Mouse (Mus musculus): ENCODE measurements at regions not wholly inside any gene's neighbourhood (a gene's known extent, or its start where the extent isn't known, plus 50 kb on each side); places are given as distances from the start of the nearest gene placed in this dataset.

GRCm38 (mm10) chr5:111626273-111626798, 107.4 kb upstream of the Gm26897 start:
- peaks cover 6% of the 10 kb centered on the region for H3K4me1 ChIP-seq (ENCODE audit: control insufficient read depth, insufficient read depth, low read length)
- H3K36me3 ChIP-seq (replicated peaks; ENCODE audit: control insufficient read depth, insufficient read depth, low read depth, low read length): no peaks in the 10 kb centered on the region
- no peaks in the 10 kb centered on the region for H3K9me3 ChIP-seq (replicated peaks; ENCODE audit: control insufficient read depth, low read length)
- H3K4me3 ChIP-seq (ENCODE audit: low read depth, low read length): no peak overlapping the region
- DNase-seq (ENCODE audit: low spot score) (no peak), ATAC-seq (replicated peaks; ENCODE audit: insufficient number of reproducible peaks, low FRiP score, low TSS enrichment, low read depth) (no peak)
- H3K27ac ChIP-seq (replicated peaks; ENCODE audit: low read depth, low read length): no peak overlapping the region
- H3K9ac ChIP-seq (replicated peaks; ENCODE audit: low read length): no peak overlapping the region
- 22% methylated on average over 6 of the region's 6 CpGs for WGBS
- H3K27me3 ChIP-seq (ENCODE audit: control insufficient read depth, insufficient read depth, low read length): no peaks in the 10 kb centered on the region
- H3K4me2 ChIP-seq (ENCODE audit: low read depth, low read length): no peak overlapping the region

- H3K9ac ChIP-seq (replicated peaks; ENCODE audit: low read length): no peak overlapping the region; the same call in 1 of the 2 replicates
- peak; percentile 22; the same call in 1 of the 2 replicates for ATAC-seq (replicated peaks; ENCODE audit: insufficient number of reproducible peaks, low FRiP score, low TSS enrichment, low read depth)
- H3K9me3 ChIP-seq (replicated peaks; ENCODE audit: control insufficient read depth, low read length): no peaks in the 10 kb centered on the region
- no peak for DNase-seq (ENCODE audit: low spot score)
- no peak overlapping the region for H3K4me2 ChIP-seq (ENCODE audit: low read depth, low read length)
- no peak overlapping the region for H3K4me3 ChIP-seq (ENCODE audit: low read depth, low read length)
- WGBS: 96% methylated on average over 3 of the region's 3 CpGs
- peaks cover 12% of the 10 kb centered on the region for H3K4me1 ChIP-seq (ENCODE audit: control insufficient read depth, insufficient read depth, low read length)
- no peak overlapping the region for H3K27ac ChIP-seq (replicated peaks; ENCODE audit: low read depth, low read length)
- H3K36me3 ChIP-seq (replicated peaks; ENCODE audit: control insufficient read depth, insufficient read depth, low read depth, low read length): no peaks in the 10 kb centered on the region
- no peaks in the 10 kb centered on the region for H3K27me3 ChIP-seq (ENCODE audit: control insufficient read depth, insufficient read depth, low read length)
Observed at GRCm38 (mm10) chr5:111630313-111630844, 103.3 kb upstream of the Gm26897 start.

- H3K9me3 ChIP-seq (replicated peaks; ENCODE audit: control insufficient read depth, low read length): no peaks in the 10 kb centered on the region
- peak; percentile 88 for DNase-seq (ENCODE audit: low spot score)
- peaks cover 12% of the 10 kb centered on the region for H3K4me1 ChIP-seq (ENCODE audit: control insufficient read depth, insufficient read depth, low read length)
- peak overlapping the region; percentile 83 for H3K27ac ChIP-seq (replicated peaks; ENCODE audit: low read depth, low read length)
- 4% methylated on average over 18 of the region's 18 CpGs for WGBS
- peak; percentile 55 for ATAC-seq (replicated peaks; ENCODE audit: insufficient number of reproducible peaks, low FRiP score, low TSS enrichment, low read depth)
- no peaks in the 10 kb centered on the region for H3K36me3 ChIP-seq (replicated peaks; ENCODE audit: control insufficient read depth, insufficient read depth, low read depth, low read length)
- H3K9ac ChIP-seq (replicated peaks; ENCODE audit: low read length): peak overlapping the region; percentile 30
- H3K4me2 ChIP-seq (ENCODE audit: low read depth, low read length): no peak overlapping the region
- H3K4me3 ChIP-seq (ENCODE audit: low read depth, low read length): no peak overlapping the region
- H3K27me3 ChIP-seq (ENCODE audit: control insufficient read depth, insufficient read depth, low read length): no peaks in the 10 kb centered on the region
Observed at GRCm38 (mm10) chr5:111631572-111632161, 102.1 kb upstream of the Gm26897 start.

GRCm38 (mm10) chr5:111635092-111635491, 98.6 kb upstream of the Gm26897 start:
- H3K27ac ChIP-seq (replicated peaks; ENCODE audit: low read depth, low read length): no peak overlapping the region
- H3K4me3 ChIP-seq (ENCODE audit: low read depth, low read length): no peak overlapping the region
- no peak overlapping the region for H3K4me2 ChIP-seq (ENCODE audit: low read depth, low read length)
- no peak overlapping the region for H3K9ac ChIP-seq (replicated peaks; ENCODE audit: low read length)
- H3K9me3 ChIP-seq (replicated peaks; ENCODE audit: control insufficient read depth, low read length): no peaks in the 10 kb centered on the region
- H3K27me3 ChIP-seq (ENCODE audit: control insufficient read depth, insufficient read depth, low read length): no peaks in the 10 kb centered on the region
- H3K36me3 ChIP-seq (replicated peaks; ENCODE audit: control insufficient read depth, insufficient read depth, low read depth, low read length): no peaks in the 10 kb centered on the region
- ATAC-seq (replicated peaks; ENCODE audit: insufficient number of reproducible peaks, low FRiP score, low TSS enrichment, low read depth) (no peak), DNase-seq (ENCODE audit: low spot score) (no peak)
- peaks cover 12% of the 10 kb centered on the region for H3K4me1 ChIP-seq (ENCODE audit: control insufficient read depth, insufficient read depth, low read length)
- WGBS: 81% methylated on average over 5 of the region's 5 CpGs

- Histone ChIP-seq H3K9me3 (replicated peaks; ENCODE audit: control insufficient read depth, low read length) (no peaks in the 10 kb centered on the region), H3K4me2 (ENCODE audit: low read depth, low read length) (no peak overlapping the region), H3K9ac (replicated peaks; ENCODE audit: low read length) (no peak overlapping the region), H3K4me1 (ENCODE audit: control insufficient read depth, insufficient read depth, low read length) (peaks cover 2% of the 10 kb centered on the region; the same call in 1 of the 2 replicates), H3K27me3 (ENCODE audit: control insufficient read depth, insufficient read depth, low read length) (no peaks in the 10 kb centered on the region), H3K36me3 (replicated peaks; ENCODE audit: control insufficient read depth, insufficient read depth, low read depth, low read length) (no peaks in the 10 kb centered on the region), H3K4me3 (ENCODE audit: low read depth, low read length) (no peak overlapping the region), H3K27ac (replicated peaks; ENCODE audit: low read depth, low read length) (no peak overlapping the region)
- no peak for ATAC-seq (replicated peaks; ENCODE audit: insufficient number of reproducible peaks, low FRiP score, low TSS enrichment, low read depth)
- DNase-seq (ENCODE audit: low spot score): no peak
- 67% methylated on average over 4 of the region's 4 CpGs for WGBS
Observed at GRCm38 (mm10) chr5:111636969-111637368, 96.8 kb upstream of the Gm26897 start.

GRCm38 (mm10) chr5:111638306-111638705, 95.4 kb upstream of the Gm26897 start:
- DNase-seq (ENCODE audit: low spot score) (no peak), ATAC-seq (replicated peaks; ENCODE audit: insufficient number of reproducible peaks, low FRiP score, low TSS enrichment, low read depth) (no peak)
- no peaks in the 10 kb centered on the region for H3K9me3 ChIP-seq (replicated peaks; ENCODE audit: control insufficient read depth, low read length)
- H3K4me2 ChIP-seq (ENCODE audit: low read depth, low read length): no peak overlapping the region
- H3K27ac ChIP-seq (replicated peaks; ENCODE audit: low read depth, low read length): no peak overlapping the region
- H3K4me1 ChIP-seq (ENCODE audit: control insufficient read depth, insufficient read depth, low read length): no peaks in the 10 kb centered on the region
- no peaks in the 10 kb centered on the region for H3K36me3 ChIP-seq (replicated peaks; ENCODE audit: control insufficient read depth, insufficient read depth, low read depth, low read length)
- no peak overlapping the region for H3K9ac ChIP-seq (replicated peaks; ENCODE audit: low read length)
- WGBS: 55% methylated on average over 7 of the region's 7 CpGs
- H3K4me3 ChIP-seq (ENCODE audit: low read depth, low read length): no peak overlapping the region
- H3K27me3 ChIP-seq (ENCODE audit: control insufficient read depth, insufficient read depth, low read length): no peaks in the 10 kb centered on the region

- H3K9ac ChIP-seq (replicated peaks; ENCODE audit: low read length): peak overlapping the region; percentile 54
- no peaks in the 10 kb centered on the region for H3K4me1 ChIP-seq (ENCODE audit: control insufficient read depth, insufficient read depth, low read length)
- H3K4me3 ChIP-seq (ENCODE audit: low read depth, low read length): 0 out of 2 replicates have a peak overlapping the region, but pooled peaks have one; percentile 5
- H3K27me3 ChIP-seq (ENCODE audit: control insufficient read depth, insufficient read depth, low read length): no peaks in the 10 kb centered on the region
- no peak for DNase-seq (ENCODE audit: low spot score)
- no peak for ATAC-seq (replicated peaks; ENCODE audit: insufficient number of reproducible peaks, low FRiP score, low TSS enrichment, low read depth)
- no peaks in the 10 kb centered on the region for H3K36me3 ChIP-seq (replicated peaks; ENCODE audit: control insufficient read depth, insufficient read depth, low read depth, low read length)
- H3K4me2 ChIP-seq (ENCODE audit: low read depth, low read length): peak overlapping the region; percentile 38
- H3K27ac ChIP-seq (replicated peaks; ENCODE audit: low read depth, low read length): no peak overlapping the region
- H3K9me3 ChIP-seq (replicated peaks; ENCODE audit: control insufficient read depth, low read length): no peaks in the 10 kb centered on the region
- 11% methylated on average over 29 of the region's 29 CpGs for WGBS
Observed at GRCm38 (mm10) chr5:111639476-111640287, 94.0 kb upstream of the Gm26897 start.

GRCm38 (mm10) chr5:111640976-111641375, 92.7 kb upstream of the Gm26897 start:
- WGBS: 39% methylated on average over 7 of the region's 7 CpGs
- H3K9ac ChIP-seq (replicated peaks; ENCODE audit: low read length): no peak overlapping the region
- no peak overlapping the region for H3K27ac ChIP-seq (replicated peaks; ENCODE audit: low read depth, low read length)
- DNase-seq (ENCODE audit: low spot score) (no peak), ATAC-seq (replicated peaks; ENCODE audit: insufficient number of reproducible peaks, low FRiP score, low TSS enrichment, low read depth) (no peak)
- H3K9me3 ChIP-seq (replicated peaks; ENCODE audit: control insufficient read depth, low read length): no peaks in the 10 kb centered on the region
- no peaks in the 10 kb centered on the region for H3K4me1 ChIP-seq (ENCODE audit: control insufficient read depth, insufficient read depth, low read length)
- H3K36me3 ChIP-seq (replicated peaks; ENCODE audit: control insufficient read depth, insufficient read depth, low read depth, low read length): no peaks in the 10 kb centered on the region
- no peaks in the 10 kb centered on the region for H3K27me3 ChIP-seq (ENCODE audit: control insufficient read depth, insufficient read depth, low read length)
- H3K4me3 ChIP-seq (ENCODE audit: low read depth, low read length): no peak overlapping the region
- no peak overlapping the region for H3K4me2 ChIP-seq (ENCODE audit: low read depth, low read length)
